Mouse (Mus musculus): ENCODE measurements at regions not wholly inside any gene's neighbourhood (a gene's known extent, or its start where the extent isn't known, plus 50 kb on each side); places are given as distances from the start of the nearest gene placed in this dataset.

- DNase-seq (ENCODE audit: low spot score) = no peak
Observed at GRCm38 (mm10) chr16:24092616-24093525, 104.2 kb upstream of the Bcl6 start.

- no peak for DNase-seq (ENCODE audit: low spot score)
Observed at GRCm38 (mm10) chr16:24092136-24092535, 103.5 kb upstream of the Bcl6 start.

GRCm38 (mm10) chr16:24090981-24091380 is 102.3 kb upstream of the Bcl6 start:
- DNase-seq (ENCODE audit: low spot score) = no peak

- DNase-seq (ENCODE audit: low spot score) = peak; percentile 25
Observed at GRCm38 (mm10) chr16:24089840-24090762, 101.4 kb upstream of the Bcl6 start.

- no peak for DNase-seq (ENCODE audit: low spot score)
Observed at GRCm38 (mm10) chr16:24083966-24084365, 95.3 kb upstream of the Bcl6 start.

- no peak for DNase-seq (ENCODE audit: low spot score)
Observed at GRCm38 (mm10) chr16:24080471-24080870, 91.8 kb upstream of the Bcl6 start.

- no peak for DNase-seq (ENCODE audit: low spot score)
Observed at GRCm38 (mm10) chr16:24078622-24079021, 90.0 kb upstream of the Bcl6 start.

- DNase-seq (ENCODE audit: low spot score) = no peak
Observed at GRCm38 (mm10) chr16:24077428-24077827, 88.8 kb upstream of the Bcl6 start.

GRCm38 (mm10) chr16:24076799-24077136 is 88.1 kb upstream of the Bcl6 start:
- no peak for DNase-seq (ENCODE audit: low spot score)

- peak; percentile 62 for DNase-seq (ENCODE audit: low spot score)
Observed at GRCm38 (mm10) chr16:24076109-24076798, 87.6 kb upstream of the Bcl6 start.

GRCm38 (mm10) chr16:24073613-24074244 is 85.1 kb upstream of the Bcl6 start:
- DNase-seq (ENCODE audit: low spot score) = no peak

GRCm38 (mm10) chr16:24073065-24073464 is 84.4 kb upstream of the Bcl6 start:
- no peak for DNase-seq (ENCODE audit: low spot score)

GRCm38 (mm10) chr16:24069411-24069810 is 80.8 kb upstream of the Bcl6 start:
- DNase-seq (ENCODE audit: low spot score) = no peak

GRCm38 (mm10) chr16:24068250-24068813 is 79.7 kb upstream of the Bcl6 start:
- no peak for DNase-seq (ENCODE audit: low spot score)

- no peak for DNase-seq (ENCODE audit: low spot score)
Observed at GRCm38 (mm10) chr16:24062314-24062713, 73.7 kb upstream of the Bcl6 start.

GRCm38 (mm10) chr16:24061496-24061895 is 72.8 kb upstream of the Bcl6 start:
- no peak for DNase-seq (ENCODE audit: low spot score)

- DNase-seq (ENCODE audit: low spot score) = no peak
Observed at GRCm38 (mm10) chr16:24059090-24059600, 70.5 kb upstream of the Bcl6 start.

- DNase-seq (ENCODE audit: low spot score) = peak; percentile 69
Observed at GRCm38 (mm10) chr16:24056885-24057531, 68.4 kb upstream of the Bcl6 start.

- no peak for DNase-seq (ENCODE audit: low spot score)
Observed at GRCm38 (mm10) chr16:24056123-24056884, 67.7 kb upstream of the Bcl6 start.

- DNase-seq (ENCODE audit: low spot score) = no peak
Observed at GRCm38 (mm10) chr16:24054293-24054692, 65.6 kb upstream of the Bcl6 start.
